Mouse (Mus musculus) CD4-positive helper T cell, adult 2 months (primary cell): Measurements from ENCODE around the gene Dclk1.

Source experiments
- DNase-seq: peaks from one replicate; pipeline ENCODE4 v3.0.0-alpha.2; 2012; ENCODE audit warnings: low read depth, missing footprints, low spot score

The Dclk1 gene

DNA sequence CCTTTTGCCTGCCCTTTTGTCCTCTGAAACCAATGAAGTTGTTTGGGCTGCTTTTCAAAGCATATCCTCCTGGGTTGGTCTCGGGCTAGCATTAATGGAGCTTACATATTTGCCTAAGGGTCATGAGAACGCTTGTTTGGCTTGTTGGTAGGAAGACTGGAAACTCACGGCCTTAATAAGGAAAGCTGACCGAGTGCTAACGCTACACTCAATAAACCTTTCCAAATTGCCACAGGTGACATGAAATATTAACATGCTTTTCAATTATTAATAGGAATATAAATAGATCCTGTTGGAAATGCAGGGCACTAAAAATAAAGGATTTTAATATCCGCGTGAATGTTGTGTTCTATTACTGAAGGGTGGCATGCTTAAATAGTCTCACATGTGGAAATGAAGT, 257.1 kb downstream of the Dclk1 start:
- no peak for DNase-seq

DNA sequence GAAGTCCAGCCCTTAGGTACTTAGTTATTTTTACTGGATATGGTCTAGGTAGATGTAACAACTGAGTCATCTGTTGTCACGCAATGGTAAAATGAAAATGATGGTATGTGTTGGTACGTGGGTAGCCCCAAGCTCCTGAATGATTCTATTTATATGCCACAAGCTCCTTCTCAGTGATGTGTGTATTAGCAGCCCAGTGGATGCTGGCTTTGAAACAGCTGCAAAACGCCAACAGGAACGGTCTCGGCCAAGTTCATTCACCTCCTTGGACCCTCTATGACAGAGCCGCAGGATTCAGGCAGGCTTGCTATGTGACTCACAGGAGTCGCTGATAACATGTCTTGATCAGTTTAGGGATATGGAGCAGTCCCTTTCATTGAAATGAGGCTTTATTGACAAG, 268.0 kb downstream of the Dclk1 start:
- DNase-seq, result no peak

DNA sequence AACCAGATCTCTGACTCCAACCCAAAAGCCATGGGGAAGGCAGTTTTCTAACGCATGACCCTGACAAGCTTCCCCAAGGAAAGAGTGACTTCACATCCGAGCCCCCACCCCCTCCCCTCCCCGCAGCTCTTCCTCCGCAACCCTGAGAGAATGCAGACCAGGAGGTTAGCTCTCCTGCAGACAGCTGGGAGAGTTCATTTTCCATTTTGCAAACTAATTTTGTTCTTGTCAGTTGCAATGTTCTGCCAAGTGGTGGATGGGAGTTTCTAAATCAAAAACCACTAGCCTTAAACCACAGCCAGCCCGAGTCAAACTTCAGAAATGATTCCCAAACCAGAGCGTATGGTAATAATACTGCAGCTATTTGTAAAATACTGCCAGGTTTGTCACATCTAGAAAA, 269.5 kb downstream of the Dclk1 start:
- DNase-seq, result no peak

DNA sequence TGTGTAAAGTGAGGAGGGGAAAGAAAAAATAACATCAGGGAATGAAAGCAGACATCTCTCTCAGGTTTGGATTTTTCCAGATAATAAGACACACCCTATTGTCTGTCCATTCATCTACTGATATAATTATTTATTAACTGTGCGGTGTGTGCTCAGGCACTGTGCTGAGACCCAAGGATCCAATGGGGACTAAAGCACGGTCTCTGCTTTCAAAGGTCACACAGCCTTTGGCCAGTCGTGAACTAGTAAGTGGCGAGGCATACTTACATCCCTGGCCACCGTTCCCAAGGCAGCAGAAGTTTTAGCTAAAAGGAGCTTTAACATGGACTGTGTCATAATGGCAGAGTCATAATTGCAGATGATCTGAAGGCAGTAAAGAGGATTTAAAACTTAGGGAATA, 273.8 kb downstream of the Dclk1 start:
- DNase-seq, result no peak

DNA sequence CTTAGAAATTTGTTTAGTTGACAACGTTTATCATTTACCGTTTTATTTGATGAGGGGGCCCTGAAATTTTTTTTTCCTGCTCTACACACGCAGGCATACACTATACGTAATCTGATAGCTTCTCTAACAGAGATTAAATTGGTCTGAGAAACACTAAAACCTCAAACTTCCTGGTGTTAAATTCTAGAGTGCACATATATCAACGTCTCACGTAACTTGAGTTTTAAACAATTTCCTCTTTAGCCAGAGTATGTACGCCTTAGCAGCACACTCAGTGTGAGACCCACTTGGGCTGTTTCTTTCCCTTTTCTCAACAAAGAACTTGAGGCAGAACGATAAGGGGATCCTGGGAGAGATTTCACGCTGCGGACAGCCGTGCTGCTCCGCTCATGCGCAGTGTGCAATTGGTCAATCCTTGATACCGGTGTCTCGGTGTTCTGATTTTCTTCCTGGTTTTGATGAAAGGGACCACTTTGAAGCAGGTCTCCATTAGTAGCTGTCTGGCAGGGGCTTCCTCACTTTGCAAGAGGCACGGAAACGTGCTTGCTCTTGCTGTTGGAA, 275.4 kb downstream of the Dclk1 start:
- peak; percentile 15 for DNase-seq

DNA sequence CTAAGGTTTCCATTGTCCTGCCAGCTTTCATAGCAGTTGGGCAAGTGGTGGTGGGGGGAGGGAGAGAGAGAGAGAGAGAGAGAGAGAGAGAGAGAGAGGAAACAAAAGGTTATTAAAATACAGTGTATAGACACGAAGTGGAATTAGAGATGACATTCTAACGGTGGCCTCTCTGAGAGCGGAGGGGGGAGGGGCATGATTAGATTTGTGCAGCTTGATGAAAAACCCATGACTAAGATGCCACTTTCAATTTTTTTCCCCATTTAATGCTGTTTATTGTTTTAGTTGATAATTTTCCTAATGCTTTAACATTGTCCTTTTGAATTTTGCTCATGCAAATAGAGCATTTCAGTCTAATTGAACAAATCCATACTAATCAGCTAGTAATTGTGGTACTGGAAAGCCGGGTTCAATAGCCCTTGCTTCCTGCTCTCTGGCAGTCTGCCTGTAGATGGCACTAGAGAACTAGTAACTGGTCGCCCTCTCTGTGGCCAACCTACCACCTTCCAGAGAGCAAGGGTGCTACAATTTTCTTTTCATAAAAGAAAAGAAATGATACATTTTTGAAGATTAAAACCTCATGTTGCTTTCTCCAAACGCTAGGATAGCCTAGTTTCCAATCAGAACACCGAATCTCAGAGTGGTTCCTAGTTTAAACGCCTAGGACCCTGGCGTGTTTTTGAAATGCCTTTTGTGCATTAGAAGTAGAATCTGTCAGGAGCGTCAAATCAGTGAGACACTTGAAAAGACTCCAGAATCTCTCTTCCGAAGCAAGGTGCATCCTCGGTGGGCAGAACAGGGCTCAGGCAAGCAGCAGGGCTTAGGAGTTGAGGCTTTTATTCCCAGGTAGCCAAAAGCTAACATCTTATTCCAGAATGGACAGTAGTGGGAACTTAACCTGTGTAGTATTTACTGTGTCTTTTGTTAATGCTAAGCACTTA, 278.3 kb downstream of the Dclk1 start:
- peak; percentile 34 for DNase-seq

DNA sequence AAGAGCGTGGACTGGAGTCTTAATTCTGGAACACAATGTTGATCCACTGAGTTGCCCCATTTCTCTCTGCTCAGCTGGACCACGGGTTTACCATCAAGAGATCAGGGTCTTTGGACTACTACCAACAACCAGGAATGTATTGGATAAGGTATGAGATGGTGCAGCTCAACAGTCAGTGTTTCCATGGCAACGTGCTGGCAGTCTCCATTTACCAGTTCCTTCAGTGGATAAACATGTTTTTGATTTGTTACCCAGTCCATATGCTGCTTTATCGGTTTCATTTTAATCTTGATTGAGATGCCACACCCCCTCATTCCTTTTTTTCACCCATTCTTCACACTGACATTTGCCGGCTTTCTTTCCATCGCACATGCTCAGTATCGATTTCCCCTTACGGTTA, 279.6 kb downstream of the Dclk1 start:
- DNase-seq, result no peak

DNA sequence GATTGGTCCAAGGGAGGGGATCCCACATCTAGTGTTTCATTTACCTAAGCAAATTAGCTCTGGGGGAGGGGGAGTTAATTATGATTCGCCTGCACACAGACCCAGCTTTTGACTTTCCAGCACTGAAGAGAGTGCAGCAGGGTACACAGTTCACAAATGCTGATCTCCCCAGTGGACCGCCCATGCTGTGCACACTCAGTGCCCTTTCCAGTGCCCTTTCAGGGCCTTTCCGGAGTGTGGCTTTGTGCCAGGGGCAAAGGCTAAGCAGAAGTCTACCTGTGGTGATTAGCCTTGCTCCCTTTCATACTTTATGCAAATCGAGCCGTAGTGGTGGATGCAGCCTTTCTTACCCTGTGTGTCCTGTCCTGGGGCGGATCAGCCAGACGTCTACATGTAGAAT, 281.1 kb downstream of the Dclk1 start:
- no peak for DNase-seq

DNA sequence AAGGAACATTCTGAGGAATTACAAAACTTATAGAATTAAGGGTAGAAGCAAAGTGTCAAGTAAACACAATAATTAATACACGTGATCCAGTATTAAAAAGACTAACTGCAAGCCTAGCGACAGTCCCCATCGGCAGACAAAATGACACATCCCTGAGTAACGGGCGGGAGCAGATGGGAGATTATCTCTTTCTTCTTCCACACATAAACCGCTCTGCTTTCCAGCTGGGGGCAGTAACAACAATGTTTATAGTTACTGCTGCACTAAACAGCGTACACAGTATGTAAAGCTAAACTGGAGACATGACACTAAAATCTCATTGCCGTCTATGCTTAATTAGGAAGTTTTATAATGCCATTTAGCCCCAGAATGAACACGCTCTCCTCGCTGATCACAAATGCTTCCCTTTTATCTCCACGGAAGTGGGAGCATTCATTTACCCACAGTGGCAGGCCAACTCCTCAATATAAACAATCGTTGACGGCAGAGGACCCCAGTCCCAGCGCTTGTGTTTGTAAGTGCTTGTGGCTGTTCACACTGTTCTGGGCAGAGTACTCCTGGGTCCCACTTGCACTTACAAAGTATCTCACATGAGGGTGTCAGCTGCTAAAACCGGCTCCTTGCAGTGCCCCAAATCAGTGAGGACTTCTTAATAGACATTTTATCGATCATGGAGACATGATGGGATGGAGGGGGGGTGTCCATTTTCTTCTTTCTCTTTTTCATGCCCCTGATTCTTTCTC, 281.7 kb downstream of the Dclk1 start:
- DNase-seq, result no peak

DNA sequence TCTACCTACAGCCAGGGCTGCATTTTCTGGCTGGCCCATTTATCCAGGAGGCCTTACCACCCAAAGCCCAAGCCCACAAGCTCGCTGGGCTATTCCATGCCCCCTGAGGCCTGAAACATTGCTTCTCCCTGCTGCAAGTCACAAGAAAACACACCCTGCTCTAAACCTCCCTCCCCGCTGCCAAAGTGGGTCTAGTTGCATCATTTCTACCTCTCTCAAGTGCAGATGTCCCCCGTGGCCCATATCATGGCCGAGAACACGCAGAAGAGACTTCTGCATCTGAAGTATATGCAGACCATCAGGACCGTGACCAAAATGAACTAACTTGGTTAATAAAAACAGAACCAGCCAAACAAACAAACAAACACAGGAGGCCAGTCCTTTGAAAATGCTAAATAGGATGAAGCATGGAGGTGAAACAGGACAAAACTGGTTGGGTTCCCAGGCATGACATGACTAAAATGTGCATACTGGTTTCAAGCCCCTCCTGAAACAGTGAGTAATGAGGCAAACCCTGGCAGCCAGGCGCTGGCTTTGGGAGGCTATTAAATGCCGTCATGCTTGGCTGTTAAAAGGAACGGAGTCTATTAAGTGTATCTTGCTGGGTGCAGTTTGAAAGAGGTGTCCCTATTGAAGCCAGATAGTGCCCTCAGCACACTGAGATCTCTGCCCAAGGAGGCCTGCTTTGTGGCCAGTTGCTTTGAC, 282.5 kb downstream of the Dclk1 start:
- DNase-seq, result no peak

DNA sequence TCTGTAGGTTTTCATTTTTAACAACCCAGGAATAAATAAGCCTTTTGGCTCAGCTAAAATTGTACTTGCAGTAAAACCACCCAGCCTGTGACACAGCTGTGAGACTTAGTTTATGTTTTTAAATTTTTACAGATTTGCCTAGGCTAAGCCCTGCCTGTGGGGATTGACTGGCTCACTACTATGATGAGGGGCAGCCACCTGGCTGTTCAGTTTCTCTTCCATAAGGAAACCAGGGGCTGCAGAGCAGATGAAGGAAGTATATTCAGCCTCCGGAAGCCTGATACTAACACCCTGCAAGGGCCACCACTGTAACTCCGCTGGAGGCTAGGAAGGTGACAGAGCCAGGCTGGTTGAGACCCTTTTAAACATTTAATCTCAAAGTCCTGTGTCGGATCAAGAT, 284.3 kb downstream of the Dclk1 start:
- DNase-seq, result no peak

DNA sequence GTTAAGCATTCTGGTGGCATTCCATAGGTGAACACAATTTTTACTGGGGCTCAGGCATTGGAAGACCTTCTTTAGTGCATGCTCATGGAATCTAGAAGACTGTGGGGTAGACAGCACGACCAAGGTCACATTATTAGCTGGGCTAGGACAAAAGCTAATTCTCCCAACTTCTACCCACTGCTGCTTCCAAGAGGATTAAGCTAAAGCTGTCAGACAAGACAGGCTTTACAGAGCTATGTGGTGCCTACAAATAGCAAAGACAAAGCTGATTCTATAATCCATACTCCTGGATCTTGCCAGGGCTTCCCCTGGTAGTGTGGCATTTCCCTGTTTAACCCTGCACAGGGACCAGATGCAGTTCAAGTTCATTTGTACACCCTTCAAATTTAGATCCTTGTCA, 285.4 kb downstream of the Dclk1 start:
- DNase-seq, result no peak

DNA sequence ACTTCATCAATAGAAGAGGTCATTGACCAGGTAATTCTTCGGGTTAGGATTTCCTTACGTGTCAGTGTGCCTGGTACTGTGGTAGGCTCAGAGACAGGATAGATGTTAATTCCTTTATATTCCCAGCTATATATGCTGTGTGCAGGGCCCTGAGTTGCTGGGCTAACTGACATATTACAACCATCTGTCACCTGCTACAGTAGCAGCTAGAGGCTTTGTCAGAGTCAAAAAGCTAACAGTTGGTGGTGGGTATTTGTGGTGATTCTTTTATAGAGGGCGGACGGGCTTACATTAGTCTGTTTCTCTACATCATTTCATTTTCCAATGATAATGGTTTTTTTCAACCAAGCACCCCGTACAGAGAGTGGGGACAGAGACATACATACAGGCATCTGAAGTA, 285.8 kb downstream of the Dclk1 start:
- no peak for DNase-seq

DNA sequence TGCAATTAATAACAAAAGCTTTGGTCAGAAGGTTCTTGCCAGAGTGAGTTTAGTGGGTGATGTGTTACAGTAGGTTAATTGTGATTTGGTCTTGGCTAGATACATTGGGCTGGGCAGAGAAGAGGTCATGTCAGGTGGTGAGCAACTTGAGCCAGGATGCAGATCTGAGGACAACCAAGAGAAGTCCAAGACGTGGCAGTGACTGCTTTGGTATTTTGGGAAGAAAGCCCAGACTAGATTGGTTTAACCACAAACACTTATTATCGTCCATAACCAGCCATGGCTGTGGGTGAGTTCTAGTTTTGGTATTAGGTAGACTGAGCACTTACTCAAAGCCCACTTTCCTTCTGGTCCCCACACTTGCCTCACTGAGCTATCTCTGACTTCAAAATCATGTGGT, 287.2 kb downstream of the Dclk1 start:
- no peak for DNase-seq

DNA sequence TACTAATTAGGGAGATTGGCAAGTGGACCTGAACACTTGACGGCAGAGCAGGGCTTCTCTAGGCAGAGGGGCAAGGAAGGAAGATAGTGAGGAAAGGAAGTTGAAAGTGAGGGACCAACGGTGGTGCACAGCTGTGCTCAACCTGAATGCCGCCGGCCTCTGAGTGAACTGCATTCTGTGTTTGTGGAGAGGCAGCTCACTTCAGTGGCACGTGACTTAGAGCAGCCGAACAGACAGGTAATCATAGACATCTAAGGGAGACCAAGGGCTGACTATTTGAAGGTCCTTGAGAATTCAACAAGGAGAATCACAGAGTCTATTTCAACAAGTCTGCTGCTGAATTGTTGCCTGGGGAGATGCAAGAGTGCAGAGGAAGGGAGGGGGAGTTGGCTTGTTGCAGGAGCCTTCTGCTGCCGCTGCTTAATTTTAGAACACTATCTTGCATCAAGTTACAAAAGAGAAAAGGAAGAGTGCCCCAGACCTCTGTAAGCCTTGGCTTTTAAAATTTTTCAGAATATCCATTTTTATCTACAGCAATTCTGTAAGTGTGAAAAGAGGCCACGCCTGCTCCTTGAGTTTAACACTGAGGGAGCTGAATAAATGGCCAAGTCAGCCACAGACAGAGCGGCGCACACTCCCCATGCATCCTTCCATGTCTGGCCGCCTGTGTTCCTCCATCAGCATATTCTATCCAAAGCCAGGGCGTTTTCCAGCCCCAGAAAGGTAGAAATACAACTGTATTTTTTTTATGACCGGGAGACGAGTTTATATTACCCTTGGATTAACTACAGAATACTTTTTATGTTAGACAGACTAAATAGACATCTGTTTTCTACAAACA, 289.3 kb downstream of the Dclk1 start:
- no peak for DNase-seq

DNA sequence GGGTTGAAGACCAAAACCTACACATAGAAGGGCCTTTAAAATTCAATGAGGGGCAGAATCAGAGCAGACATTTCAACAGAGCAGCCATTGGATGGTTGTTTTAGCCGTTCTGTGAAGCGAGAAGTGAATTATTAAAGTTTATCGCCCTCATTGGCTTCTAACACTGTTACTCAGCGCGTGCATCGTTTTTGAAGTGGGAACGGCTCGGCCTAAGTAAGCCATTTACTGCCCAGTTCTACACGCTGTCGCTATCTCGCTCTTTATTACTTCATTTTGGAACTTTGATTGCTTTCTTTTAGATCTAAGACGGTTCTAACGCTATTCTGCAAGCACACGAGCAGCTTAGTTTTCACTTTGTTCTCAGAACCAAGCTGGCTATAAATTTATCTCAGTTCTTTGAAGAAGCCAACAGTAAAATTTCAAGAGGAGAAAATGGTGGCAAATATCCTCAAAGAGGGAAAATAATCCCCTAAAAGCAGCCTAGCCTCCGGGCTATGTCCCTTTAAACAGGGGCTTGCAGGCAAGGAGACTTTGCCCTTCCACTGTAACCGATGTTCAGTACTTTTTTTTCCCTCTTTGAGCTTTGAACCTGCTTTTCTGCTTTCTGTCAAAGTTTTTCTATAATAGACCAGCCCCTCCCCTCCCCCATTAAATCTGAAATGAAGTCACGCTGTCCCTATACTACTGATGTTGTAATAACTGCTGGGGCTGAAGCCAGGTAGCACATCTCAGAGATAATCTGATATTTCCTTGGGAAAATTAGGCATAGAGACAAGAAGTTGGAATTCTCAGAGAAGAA, 290.2 kb downstream of the Dclk1 start:
- DNase-seq, result no peak

DNA sequence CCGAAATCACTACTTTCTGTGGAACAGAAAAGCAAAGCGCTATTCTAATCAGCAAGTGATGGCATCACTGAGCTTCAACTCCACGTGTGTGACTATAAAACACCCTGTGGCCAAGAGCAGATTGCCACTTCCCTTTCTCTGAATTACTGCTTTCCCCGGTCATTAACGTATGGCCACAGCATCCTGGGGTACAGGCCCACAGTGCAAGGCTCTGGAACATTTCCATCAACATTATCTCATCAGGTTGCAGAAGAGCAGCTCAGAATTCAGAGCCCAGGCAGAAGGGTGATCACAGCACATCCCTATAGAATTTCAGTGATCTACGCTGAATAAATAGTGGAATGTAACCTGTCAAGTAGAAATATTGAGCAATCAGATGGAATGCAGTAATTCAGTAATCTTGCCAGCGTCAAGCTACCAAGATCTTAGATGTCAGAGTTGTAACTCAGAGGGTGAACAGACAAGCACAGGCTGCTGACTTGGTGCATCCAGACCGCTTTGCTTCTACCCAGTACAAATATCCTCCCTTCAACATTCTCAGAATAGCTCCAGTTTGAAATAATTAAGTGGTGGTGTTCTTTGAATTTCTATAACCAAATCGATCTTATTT, 293.5 kb downstream of the Dclk1 start:
- no peak for DNase-seq

DNA sequence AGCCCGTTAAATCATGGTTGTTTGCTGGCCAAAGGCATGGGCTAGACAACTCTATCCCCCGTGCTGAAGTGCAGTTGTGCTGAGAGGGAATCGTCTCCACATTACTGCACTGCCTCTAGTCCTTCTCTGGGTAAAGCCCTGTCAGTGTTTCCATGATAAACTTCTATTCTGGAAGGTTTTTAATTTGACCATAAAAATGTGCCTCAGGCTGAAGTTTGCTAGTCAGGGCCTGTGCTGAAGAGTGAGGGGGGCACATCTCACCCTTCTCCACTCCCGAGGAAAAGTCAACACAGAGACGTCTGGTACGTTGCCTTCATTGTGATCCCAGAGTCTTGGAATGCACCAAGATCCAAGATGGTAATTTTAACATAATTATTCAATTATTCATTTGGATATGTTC, 294.7 kb downstream of the Dclk1 start:
- no peak for DNase-seq

DNA sequence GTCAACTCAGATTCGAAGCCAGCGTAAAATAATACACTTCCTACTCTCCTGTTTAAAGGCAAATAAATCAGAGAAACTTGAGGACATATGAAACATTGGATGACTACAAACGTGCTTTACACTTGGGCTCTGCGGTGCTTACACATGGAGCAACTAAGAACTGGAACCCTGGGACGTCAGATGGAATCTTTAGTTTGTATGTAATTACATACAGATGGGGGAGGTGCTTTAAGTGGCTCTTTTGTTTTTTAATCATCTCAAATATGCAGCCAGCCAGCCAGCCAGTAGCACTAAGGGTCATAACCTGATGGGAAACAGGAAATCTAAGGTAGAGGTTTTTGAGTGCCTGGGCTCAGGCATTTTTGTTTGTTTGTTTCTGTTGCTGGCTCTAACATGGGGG, 295.6 kb downstream of the Dclk1 start:
- no peak for DNase-seq

DNA sequence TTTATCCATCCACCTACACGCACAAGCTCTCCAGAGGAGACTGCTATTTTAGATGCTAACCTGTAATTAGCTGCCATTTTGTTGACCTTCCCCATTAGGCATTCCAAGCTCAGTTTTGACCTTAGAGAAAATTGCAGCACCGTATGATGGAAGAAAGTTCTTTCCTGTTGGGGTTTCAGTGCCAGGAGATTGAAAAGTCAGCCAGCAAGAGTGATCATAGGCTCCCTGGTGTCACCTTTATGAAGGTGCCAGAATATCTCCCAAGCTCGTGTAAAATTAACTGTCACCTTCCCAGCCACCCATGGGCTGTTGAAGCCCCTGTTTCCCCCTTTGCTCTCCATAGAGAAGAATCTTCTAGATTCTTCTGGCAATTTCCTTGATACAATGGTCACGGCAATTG, 297.2 kb downstream of the Dclk1 start:
- no peak for DNase-seq
